Mouse (Mus musculus) retina, postnatal 1 day (tissue): ENCODE results near the gene Synj2.

Experiments used
- DNase-seq: peaks from one replicate; pipeline ENCODE4 v3.0.0-alpha.2; 2012

The Synj2 gene

DNA sequence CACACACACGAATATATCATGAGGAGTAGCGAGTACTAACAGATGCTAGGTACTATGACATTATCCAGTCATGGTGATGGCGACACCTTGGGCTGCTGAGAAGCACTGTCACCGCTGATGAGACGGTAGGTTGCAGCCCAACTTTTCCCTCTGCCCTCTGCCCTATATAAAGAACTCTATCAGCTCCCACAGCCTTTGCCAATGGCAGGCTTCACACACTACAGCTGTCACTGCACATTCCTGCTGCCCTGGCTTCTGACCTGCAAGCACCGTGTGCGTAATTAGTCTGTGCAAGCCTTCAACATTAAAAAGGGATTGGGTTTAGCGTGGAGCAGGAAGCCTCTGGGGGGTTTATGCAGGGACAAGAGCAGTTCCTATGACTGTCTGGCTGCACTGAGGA lies 121.7 kb downstream of the Synj2 start:
- no peak for DNase-seq

DNA sequence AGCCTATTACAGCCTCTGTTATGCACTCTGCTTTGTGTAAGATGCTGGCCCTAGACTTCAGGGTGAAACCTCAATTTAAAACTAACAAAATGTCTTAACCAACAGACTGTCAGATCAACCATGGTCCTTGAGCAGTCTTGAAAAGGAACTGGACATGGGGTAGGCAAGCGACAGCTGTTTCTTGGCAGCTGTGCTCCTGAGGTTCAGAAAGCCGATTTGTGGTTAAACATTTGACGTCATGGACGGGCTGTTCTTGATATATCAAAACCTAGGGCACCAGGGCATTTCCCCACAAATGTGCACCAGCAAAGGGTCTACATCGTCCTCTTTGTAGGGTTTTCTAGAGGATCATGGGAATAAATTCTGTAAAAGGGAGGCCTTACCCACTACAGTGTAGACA lies 122.5 kb downstream of the Synj2 start:
- DNase-seq = no peak

DNA sequence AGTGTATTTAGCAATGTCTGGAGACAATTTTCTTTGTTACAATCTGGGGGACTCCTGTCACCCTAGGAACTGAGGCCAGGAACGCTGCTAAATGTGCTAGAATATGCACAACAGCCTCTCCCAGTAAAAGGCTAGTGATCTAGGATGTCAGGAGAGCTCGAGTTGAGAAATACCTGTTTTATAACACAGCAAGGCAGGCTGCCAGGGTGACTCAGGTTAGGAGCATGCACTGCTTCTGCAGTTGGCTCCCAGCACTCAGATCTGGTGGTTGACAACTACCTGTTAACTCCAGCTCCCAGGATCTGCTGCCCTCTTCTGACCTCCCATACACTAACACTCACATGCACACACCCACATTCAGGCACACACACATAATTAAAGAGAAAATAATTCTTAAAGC lies 124.9 kb downstream of the Synj2 start:
- DNase-seq = no peak

DNA sequence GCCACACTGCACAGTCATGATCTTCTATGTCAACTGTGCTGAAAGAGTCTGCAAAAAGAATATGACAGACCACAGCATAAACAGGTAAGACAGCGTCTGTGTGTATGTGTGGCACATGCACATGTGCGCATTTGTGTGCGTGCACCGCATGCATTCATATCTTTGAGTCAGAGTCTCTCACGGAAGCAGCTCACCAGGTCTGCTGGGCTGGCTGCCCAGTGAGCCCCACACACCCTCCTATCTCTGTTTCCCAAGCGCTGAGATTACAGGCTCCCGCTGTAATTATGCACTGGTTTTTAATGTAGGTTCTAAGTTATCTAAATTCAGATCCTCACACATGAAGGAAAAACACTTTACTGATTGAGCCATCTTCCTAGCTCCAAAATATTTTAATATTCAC lies 126.5 kb downstream of the Synj2 start:
- no peak for DNase-seq

DNA sequence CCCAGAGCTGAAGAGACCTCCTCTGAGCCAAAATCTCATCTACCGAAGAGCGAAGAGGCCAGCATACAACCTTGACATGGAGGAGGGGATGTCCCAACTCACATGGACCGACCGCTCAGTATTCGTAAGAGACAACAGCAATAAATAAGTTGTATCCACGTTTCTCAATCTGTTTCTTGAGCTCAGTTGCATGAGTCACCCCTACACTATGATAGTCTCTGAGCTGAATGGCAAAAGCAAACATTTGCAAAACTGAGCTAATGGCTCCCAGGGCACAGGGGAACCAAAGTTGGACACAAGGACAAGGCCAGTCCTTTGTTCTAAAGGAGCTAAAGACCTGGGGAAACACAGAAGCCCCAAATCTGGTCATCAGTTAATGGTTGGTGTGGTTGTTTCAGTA lies 128.8 kb downstream of the Synj2 start:
- DNase-seq = no peak

DNA sequence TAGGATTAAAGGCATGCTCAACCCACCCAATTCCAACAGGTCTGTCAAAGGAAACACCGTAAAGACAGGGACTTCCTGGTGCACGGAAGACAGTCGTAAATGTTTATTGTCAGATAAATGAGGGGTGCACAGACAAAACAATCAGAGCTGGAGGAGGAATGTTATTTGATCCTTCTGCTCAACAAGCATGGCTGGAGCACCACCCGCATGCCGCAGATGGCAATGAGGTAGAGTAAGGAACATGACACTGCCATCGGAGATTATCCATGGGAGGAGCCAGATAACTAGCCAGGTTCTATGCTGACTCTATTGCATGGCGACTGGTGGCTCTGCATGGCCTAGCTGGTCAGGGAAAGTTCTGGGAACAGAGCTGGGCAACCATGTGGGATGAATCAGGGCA lies 132.3 kb downstream of the Synj2 start:
- DNase-seq = no peak

DNA sequence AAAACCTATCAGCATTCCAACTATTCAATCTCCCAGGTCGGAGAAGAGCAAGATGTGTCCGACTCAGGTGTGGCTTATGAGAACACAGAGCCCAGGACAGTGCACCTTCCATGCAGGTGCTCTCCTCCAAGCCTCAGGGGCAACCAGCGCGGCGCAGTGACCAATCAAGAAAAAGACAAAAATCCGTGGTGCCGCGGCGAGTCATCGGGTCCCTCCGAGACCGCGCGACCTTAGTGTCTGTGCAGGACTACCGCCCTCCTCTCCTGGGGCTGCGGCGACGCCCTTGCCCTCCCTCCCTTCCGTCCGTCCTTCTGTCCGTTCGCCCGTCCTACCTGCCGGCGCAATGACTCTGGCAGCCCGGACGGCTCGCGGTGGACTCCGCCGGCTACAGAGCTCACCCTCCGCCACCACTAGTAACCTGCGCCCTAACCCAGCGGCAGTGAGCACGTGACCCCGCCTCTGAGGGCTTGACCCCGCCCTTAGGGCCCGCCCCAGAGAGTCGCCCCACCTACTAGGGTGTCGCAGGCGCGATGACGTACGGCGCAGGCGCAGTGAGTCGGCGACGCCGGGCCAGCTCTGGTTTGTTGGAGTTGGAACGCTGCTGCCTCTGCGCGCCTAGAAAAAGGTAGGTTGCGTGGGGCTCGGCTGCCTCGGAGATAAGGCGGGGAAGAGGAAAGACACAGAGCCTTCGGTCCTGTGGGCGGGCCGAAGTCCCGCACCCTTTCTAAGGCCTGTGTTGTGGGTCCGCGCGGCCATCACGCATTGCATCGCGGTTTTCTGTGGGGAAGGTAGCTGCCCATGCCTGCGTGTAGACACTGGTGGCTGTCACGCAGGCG lies 138.4 kb downstream of the Synj2 start, which contains the start of the genes Serac1 and Gtf2h5:
Gene Serac1, minus strand, starts transcription at position 455 of the 836 bp plus-strand sequence.
Gene Gtf2h5, plus strand, starts transcription at position 500 of the 836 bp plus-strand sequence.
- peak; percentile 98 for DNase-seq

DNA sequence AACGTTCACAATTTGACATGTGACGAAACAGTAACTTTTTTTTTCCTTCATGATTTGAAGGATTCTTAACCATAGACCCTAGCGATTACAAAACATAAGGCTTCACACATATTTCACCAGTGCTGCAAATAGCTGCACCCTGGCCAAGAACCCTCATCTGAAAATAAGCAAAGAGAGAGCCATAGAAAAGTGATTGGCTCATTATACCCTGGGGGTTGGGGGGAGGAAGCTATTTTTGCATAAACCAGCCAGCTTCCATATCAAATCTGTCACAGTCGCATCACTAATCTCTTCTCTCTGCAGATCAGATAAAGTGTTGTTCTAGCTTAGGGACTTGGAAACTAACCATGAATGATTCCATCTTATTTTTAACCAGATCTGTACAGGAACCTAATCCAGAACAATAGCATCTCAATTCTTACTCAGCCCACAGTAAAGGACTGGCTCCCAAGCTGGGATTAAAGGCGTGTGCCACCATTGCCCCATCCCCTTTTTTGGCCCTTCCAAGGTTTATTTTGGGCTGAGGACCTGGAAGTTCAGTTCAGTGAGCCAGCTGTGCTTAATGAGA lies 142.3 kb downstream of the Synj2 start:
- no peak for DNase-seq

DNA sequence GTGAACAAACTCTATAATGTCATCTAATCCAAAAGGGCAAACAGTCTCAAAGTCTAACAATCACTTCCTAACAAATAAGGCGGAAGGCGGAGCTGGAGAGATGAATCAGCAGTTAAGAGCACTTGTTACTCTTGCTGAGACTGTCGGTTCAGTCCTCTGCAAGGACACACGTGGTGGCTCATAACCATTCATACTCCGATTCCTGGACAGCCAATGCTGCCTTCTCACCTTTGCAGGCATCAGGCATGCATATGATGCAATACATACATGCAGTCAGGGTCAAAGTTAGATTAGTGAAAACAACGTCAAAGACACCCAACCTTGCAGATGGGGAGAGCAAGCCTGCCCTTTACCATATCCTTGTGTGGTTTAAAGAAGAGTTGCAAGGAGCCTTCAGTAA lies 150.5 kb downstream of the Synj2 start:
- no peak for DNase-seq
